Comparison of ENCODE assay signal across 24 mouse cellular contexts in genomic region chr8:60301282-60301681, GRCm38 (mm10).
"Had no signal": no experiment of that assay in that cellular context is flagged by ENCODE, and none has a peak within 500 bp of the region (broad histone marks: within the 10 kb centered on the region; RNA-seq: fewer than 3 reads in every experiment).

No protein-coding gene starts in this region.

- H3K36me3 ChIP-seq: intestine, embryonic 15.5 days; limb, embryonic 10.5 days; limb, embryonic 13.5 days; liver, embryonic 12.5 days; liver, embryonic 15.5 days; lung, embryonic 15.5 days; midbrain, embryonic 10.5 days; neural tube, embryonic 12.5 days; neural tube, embryonic 15.5 days had no signal

- H3K4me1 ChIP-seq: intestine, embryonic 15.5 days; limb, embryonic 10.5 days; liver, embryonic 12.5 days; liver, embryonic 15.5 days; lung, embryonic 15.5 days; megakaryocyte, embryonic 14.5 days; neural tube, embryonic 12.5 days; neural tube, embryonic 15.5 days had no signal

- ATAC-seq: intestine, embryonic 15.5 days; liver, embryonic 12.5 days had no signal

- DNase-seq: layer of hippocampus, adult 9-11 months; liver; lung, adult 18-20 months; lung, postnatal 10 days; lung, postnatal 36 days; midbrain, embryonic 14.5 days; right cerebral cortex, adult 18-20 months; right cerebral cortex, postnatal 14 days; right cerebral cortex, postnatal 4 days; thymus, adult 2 months; thymus, postnatal 14 days; thymus, postnatal 4 days had no signal

- H3K9ac ChIP-seq: intestine, embryonic 15.5 days; limb, embryonic 13.5 days; liver, embryonic 12.5 days; liver, embryonic 15.5 days; lung, embryonic 15.5 days; neural tube, embryonic 12.5 days; neural tube, embryonic 15.5 days had no signal

- H3K27ac ChIP-seq: intestine, embryonic 15.5 days; layer of hippocampus, adult 2 months; limb, embryonic 10.5 days; limb, embryonic 13.5 days; liver, embryonic 12.5 days; liver, embryonic 15.5 days; lung, embryonic 15.5 days; midbrain, embryonic 10.5 days; neural tube, embryonic 12.5 days; neural tube, embryonic 15.5 days; stomach, postnatal 0 days had no signal

- H3K4me3 ChIP-seq: intestine, embryonic 15.5 days; layer of hippocampus, adult 2 months; limb, embryonic 10.5 days; limb, embryonic 13.5 days; liver, embryonic 12.5 days; liver, embryonic 15.5 days; lung, embryonic 15.5 days; megakaryocyte, embryonic 14.5 days; midbrain, embryonic 10.5 days; neural tube, embryonic 12.5 days; neural tube, embryonic 15.5 days had no signal

- H3K27me3 ChIP-seq: intestine, embryonic 15.5 days; limb, embryonic 13.5 days; liver, embryonic 12.5 days; liver, embryonic 15.5 days; lung, embryonic 15.5 days; megakaryocyte, embryonic 14.5 days; neural tube, embryonic 12.5 days; neural tube, embryonic 15.5 days had no signal

- H3K9me3 ChIP-seq: intestine, embryonic 15.5 days; limb, embryonic 10.5 days; limb, embryonic 13.5 days; liver, embryonic 12.5 days; liver, embryonic 15.5 days; lung, embryonic 15.5 days; megakaryocyte, embryonic 14.5 days; midbrain, embryonic 10.5 days; neural tube, embryonic 12.5 days; neural tube, embryonic 15.5 days had no signal

- H3K4me2 ChIP-seq: intestine, embryonic 15.5 days; limb, embryonic 13.5 days; liver, embryonic 12.5 days; liver, embryonic 15.5 days; lung, embryonic 15.5 days; neural tube, embryonic 12.5 days; neural tube, embryonic 15.5 days had no signal
